Mouse (Mus musculus): ENCODE data around the gene Nedd9. TPM values are rescaled to one million over a fixed set of nuclear protein-coding genes. Genes with fewer than 3 reads are reported as not detected.

Gene Nedd9
- polyA plus RNA-seq, 1 experiment from 2014 or later: 42.1 TPM

DNA sequence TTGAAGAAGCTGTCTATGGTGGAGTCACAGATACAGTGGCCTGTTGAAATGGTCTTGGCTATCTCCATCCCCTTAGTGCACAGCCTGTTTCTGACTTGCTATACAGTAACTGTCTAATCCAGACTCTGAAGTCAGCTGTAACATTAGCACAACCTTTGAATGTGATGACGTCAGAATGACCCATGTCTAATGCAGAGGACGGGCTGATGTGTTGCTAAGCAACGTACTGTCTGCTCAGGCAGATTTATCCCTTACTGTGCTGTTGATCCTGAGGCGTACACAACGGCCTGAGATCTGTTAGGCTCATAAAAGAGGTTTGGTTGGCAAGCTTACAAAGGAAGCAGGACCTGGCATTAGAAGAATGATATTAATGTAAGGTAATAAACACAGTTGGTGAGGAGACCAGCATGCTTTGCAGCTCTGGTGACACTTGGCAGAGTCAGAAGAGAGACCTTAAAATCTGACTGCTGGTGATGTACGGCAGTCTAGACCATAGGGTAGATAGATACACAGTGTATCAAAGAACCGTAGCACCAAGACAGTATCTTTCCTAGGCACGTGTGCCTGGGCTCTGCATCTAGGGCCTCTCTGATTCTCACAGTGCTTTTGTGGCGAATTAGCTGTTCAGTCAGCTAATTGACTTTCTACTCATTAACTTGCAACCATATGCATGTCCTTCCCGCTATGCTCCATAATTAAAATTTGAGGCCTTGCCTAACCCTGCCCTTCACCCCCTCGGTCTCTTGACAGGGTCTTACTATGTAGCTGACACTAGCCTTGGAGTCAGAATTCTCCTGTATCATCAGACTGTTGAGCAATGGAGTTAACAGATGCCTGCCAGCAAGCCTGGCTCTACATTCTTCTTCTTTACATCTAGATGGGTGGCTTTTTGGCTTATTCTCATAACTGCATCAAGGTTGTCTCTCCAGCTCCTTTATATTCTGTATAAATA is 70.8 kb downstream of the Nedd9 start:
- no peak for DNase-seq (ENCODE audit: low spot score)

DNA sequence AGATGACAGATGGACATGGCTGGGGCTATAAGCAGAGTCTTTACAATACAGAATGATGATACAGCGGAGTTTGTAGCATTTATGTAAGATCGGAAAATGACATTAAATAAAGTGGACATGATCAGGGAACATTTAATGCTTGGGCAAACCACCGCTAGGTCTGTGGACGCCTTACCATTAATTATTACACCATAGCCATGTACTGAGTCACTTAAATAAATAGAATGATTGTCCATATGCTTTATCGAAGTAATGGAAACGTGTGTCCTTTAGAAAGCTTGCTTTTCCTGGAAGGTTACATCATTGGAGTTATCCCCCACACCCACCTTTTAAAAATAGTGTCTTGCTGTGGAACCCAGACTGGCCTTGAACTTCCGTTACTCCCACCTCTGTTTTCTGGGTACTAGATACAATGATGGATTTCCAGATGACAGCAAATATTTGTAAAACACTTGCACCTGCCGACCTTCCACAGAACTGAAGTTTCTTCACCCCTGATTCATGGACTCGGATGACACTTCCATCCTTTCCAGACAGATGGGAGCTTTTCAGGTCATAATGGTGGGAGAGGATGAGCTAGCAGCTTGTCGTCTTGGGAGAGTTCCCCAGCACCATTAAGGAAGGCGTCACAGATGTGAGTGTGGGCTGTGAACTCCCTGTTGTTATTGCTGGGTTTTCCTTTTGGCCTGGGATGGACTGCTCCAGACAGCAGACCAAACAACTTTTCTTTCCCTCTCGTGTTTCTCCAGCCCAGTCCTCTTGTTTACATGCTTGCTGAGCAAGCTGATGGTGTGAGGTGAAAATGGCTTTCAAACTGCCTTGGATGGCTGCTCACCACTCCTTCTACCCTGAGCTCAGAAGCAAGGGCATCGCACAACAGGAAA is 76.7 kb downstream of the Nedd9 start:
- DNase-seq (ENCODE audit: low spot score): no peak

GRCm38 (mm10) chr13:41409291-41409690 is 77.9 kb downstream of the Nedd9 start:
- DNase-seq (ENCODE audit: low spot score): no peak

GRCm38 (mm10) chr13:41408374-41408952 is 78.7 kb downstream of the Nedd9 start:
- DNase-seq (ENCODE audit: low spot score): no peak

GRCm38 (mm10) chr13:41405009-41405408 is 82.2 kb downstream of the Nedd9 start:
- DNase-seq (ENCODE audit: low spot score): no peak

DNA sequence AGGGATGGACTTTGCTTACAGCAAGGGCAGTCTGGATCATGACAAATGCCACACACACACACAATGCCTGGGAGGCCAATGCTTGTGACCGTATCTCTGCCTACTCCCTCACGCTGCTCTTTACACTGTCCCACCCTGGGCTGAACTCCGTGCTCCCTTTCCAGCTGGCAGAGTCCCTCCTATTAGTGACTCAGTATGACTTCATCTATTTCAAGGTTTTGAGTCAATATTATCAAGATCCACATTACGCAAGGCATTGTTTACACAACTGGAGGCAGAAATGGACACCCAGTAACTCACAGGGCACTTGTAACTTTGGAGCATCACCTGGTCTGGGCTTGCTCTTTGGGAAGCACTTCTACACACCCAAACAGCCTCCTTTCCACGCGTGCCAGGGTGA is 83.3 kb downstream of the Nedd9 start:
- no peak for DNase-seq (ENCODE audit: low spot score)

DNA sequence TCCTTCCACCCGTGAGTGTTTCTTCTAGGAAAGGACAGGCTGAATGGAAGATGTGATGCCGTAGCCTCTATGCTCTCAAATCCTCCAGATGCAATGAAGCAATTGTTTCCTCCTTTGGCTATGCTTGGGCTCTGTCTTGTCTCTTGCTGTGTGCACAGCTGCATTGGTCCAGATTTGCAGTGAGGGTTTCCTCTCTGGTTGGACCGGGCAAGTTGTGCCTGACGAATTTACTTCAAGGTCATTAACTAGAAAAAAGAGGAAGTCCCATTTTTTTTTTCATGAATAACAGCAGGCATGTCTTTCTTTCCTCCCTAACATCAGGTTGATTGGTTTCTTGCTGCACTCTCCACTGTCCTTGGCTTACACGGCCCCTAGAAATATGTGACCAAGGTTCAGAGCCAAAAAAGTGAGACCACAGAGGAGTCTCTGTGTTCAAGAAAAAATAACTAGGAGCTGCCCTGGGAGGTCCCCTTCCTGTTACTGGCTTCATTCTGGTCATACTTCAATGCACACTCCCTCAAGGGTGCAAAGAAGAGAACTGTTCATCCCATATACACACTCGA is 84.6 kb downstream of the Nedd9 start:
- DNase-seq (ENCODE audit: low spot score): no peak

GRCm38 (mm10) chr13:41401775-41402174 is 85.4 kb downstream of the Nedd9 start:
- DNase-seq (ENCODE audit: low spot score): no peak

- no peak for DNase-seq (ENCODE audit: low spot score)
These were observed 86.9 kb downstream of the Nedd9 start for GRCm38 (mm10) chr13:41400289-41400688.

DNA sequence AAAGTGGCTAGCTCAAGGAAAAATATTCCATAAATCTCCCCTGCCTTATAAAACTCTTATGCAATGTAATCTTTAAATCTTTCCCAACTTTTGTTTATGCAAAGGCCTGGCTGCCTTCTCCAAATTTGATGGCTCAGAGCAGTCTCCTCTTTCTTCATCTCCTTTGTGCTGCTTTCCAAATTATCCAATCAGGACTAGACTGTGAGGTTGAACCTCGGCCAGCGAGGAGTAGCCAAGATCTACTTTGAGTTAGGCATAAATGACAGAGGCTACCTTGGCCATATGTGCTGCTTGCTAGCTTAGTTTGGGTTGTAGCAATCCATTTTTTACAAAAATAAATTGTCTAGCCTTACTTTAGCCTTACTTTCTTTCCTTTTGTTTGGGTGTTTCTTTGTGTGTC is 95.0 kb downstream of the Nedd9 start:
- no peak for DNase-seq (ENCODE audit: low spot score)

GRCm38 (mm10) chr13:41390698-41391097 is 96.5 kb downstream of the Nedd9 start:
- DNase-seq (ENCODE audit: low spot score): no peak

- no peak for DNase-seq (ENCODE audit: low spot score)
These were observed 100.6 kb downstream of the Nedd9 start for GRCm38 (mm10) chr13:41386581-41386980.

- no peak for DNase-seq (ENCODE audit: low spot score)
These were observed 102.3 kb downstream of the Nedd9 start for GRCm38 (mm10) chr13:41384896-41385295.

DNA sequence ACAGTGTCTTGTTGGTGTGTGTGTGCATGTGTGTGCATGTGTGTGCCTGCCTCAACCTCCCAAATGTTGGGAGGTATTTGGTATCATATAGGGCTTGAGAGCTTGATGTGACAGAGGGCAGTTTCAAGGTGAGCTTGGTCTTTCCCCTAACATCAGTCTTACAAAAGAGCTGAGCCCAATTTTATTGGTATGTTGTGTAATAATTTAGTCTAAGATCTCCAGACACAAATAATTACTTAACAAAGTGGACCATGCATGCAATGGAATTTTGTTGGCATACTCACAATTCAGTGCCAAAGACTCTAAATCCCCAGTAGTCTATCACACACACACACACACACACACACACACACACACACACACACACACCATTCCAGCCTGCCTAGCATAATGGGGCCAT is 104.5 kb downstream of the Nedd9 start:
- no peak for DNase-seq (ENCODE audit: low spot score)

DNA sequence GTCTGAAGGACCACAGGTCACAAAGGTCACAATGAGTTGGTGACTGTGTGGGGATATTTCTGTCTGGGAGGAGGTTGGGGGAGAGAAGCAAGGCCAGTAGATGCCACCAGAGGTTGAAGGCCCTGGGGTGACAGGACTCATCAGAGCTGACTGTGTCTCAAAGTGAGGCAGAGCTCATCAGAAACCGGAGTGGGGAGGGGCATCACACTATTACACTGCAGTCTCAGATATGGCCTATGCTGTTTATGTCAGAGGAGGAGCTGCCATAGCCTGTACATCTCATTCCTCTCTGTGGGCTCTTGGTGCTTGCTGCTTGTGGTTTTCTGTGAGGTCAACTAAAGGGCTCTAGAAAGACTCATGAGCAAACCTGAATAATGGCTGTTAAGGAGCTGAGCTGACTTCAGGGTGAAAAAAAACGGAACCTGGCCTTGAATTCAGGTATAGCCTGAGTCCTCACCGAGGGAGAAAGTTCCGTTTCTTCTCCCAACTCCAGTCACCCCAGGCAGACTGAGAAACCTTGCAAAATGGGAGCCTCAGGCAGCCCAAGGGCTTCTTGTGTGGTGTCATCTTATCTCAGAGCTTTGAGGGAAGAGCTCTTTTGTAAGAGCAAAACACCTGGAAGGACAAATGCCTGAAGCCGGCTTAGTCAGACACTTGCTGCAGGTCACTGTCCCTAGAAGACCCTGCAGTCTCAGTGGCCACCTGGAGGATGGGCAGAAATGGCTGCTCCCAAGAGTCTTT is 105.2 kb downstream of the Nedd9 start:
- DNase-seq (ENCODE audit: low spot score): peak; percentile 34

GRCm38 (mm10) chr13:41381041-41381805 is 105.9 kb downstream of the Nedd9 start:
- DNase-seq (ENCODE audit: low spot score): peak; percentile 72

- DNase-seq (ENCODE audit: low spot score): no peak
These were observed 107.2 kb downstream of the Nedd9 start for GRCm38 (mm10) chr13:41379951-41380465.

- no peak for DNase-seq (ENCODE audit: low spot score)
These were observed 108.7 kb downstream of the Nedd9 start for GRCm38 (mm10) chr13:41378462-41378861.

GRCm38 (mm10) chr13:41377856-41378255 is 109.3 kb downstream of the Nedd9 start:
- DNase-seq (ENCODE audit: low spot score): no peak

GRCm38 (mm10) chr13:41377011-41377431 is 110.1 kb downstream of the Nedd9 start:
- DNase-seq (ENCODE audit: low spot score): no peak
